Mouse (Mus musculus): ENCODE data around the gene Camk1d.

DNA sequence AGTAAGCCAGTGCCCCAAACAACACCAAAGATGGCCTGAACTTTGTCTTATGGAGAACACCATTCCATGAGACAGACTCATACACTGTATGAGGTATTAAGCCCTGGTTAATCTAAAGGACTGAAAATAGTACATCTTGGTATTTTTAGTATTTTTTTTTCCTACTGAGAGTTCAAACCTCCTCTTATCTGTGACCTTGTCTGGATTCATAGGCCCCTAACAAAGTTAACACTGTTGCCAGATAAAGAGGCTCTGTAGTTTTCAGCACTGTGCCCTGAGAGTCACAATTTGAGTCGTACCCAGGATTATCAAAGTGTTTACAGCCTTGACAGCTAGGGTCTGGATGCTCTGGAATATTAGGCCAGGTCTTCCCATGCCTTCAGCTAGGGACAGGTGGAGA lies 102.7 kb downstream of the Camk1d start:
- no peak for TF ChIP-seq CTCF (IDR thresholded peaks at IDR 0.05; ENCODE audit: low read depth)
- TF ChIP-seq EP300 (optimal IDR thresholded peaks at IDR 0.05) = no peak
